Comparison of ENCODE assay signal across 8 mouse cellular contexts in the genomic region with DNA sequence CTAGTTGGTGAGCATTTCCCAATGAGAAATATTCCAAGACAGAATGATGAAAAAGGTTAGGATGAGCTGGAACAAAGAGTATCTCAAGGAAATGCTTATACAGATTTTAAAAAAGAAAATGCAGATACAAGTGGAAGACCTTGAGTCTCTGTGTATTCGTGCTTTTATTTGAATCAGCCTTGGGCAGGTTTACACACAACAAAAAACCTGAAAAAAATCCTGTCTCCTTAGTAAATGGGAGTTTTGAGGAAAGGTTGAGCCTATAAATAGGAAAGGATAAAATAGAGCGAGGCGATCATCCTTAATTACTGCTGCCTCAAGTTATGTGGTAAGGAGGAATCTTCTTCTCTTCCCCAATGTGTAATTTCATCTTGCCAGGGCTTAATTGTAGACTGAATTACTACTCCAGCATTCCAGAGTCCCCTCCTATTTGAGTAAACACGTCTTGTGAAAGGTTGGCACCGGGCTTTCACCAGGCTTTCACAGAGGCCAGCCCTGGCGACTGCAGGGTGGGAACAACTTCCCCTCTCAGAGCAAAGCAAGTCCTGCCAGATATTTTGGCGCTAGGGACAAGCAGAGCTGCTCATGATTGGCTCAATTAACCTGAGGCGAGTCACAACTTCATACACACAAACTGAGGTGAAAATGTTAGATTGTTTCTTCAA. TPM values are rescaled to one million over a fixed set of nuclear protein-coding genes. Genes with fewer than 3 reads are reported as not detected.
DNase-seq lines count a peak whose midpoint lies in the region; ATAC-seq and TF ChIP-seq lines count a peak whose summit lies in the region.

No protein-coding gene starts in this region.

- H3K27ac ChIP-seq in kidney, embryonic 14.5 days (ENCODE audit: low read depth, low read length), result peak overlapping the region; percentile 25; the same call in 1 of the 2 replicates
- peak overlapping the region; percentile 75 for H3K27ac ChIP-seq in bone marrow macrophage, adult 2 months (ENCODE audit: insufficient read depth, low read depth, low read length)
- H3K27ac ChIP-seq in forebrain, embryonic 16.5 days (ENCODE audit: low read length), result peak overlapping the region; percentile 75
- peak overlapping the region; percentile 69; the same call in 1 of the 2 replicates for H3K27ac ChIP-seq in limb, embryonic 13.5 days
- H3K27ac ChIP-seq in midbrain, embryonic 16.5 days (ENCODE audit: low read length), result peak overlapping the region; percentile 84

- no peak for TF ChIP-seq CTCF in bone marrow macrophage, adult 2 months (IDR thresholded peaks at IDR 0.05; ENCODE audit: low read depth, low read length)

- no peak overlapping the region for H3K9ac ChIP-seq in kidney, embryonic 14.5 days (ENCODE audit: low read depth, low read length)
- no peak overlapping the region for H3K9ac ChIP-seq in forebrain, embryonic 16.5 days (replicated peaks; ENCODE audit: low read depth, low read length)
- no peak overlapping the region for H3K9ac ChIP-seq in limb, embryonic 13.5 days
- H3K9ac ChIP-seq in midbrain, embryonic 16.5 days (ENCODE audit: low read depth, low read length), result no peak overlapping the region

- no peaks in the 10 kb centered on the region for H3K9me3 ChIP-seq in kidney, embryonic 14.5 days (ENCODE audit: control insufficient read depth, low read length)
- no peaks in the 10 kb centered on the region for H3K9me3 ChIP-seq in forebrain, embryonic 16.5 days (ENCODE audit: control insufficient read depth, low read length)
- H3K9me3 ChIP-seq in limb, embryonic 13.5 days, result no peaks in the 10 kb centered on the region
- no peaks in the 10 kb centered on the region for H3K9me3 ChIP-seq in midbrain, embryonic 16.5 days (replicated peaks; ENCODE audit: control insufficient read depth, low read length, poor library complexity, severe bottlenecking)

- H3K4me1 ChIP-seq in kidney, embryonic 14.5 days (ENCODE audit: control insufficient read depth, insufficient read depth, low read length), result no peaks in the 10 kb centered on the region
- H3K4me1 ChIP-seq in bone marrow macrophage, adult 2 months (ENCODE audit: control insufficient read depth, insufficient read depth, low read length), result peaks cover 20% of the 10 kb centered on the region
- H3K4me1 ChIP-seq in forebrain, embryonic 16.5 days (replicated peaks; ENCODE audit: control insufficient read depth, insufficient read depth, low read length), result peaks cover 29% of the 10 kb centered on the region
- peaks cover 9% of the 10 kb centered on the region; the same call in 1 of the 2 replicates for H3K4me1 ChIP-seq in limb, embryonic 13.5 days
- peaks cover 10% of the 10 kb centered on the region for H3K4me1 ChIP-seq in midbrain, embryonic 16.5 days (ENCODE audit: control insufficient read depth, insufficient read depth, low read length)

- 42% methylated on average over 8 of the region's 8 CpGs for WGBS in kidney, embryonic 14.5 days
- WGBS in forebrain, embryonic 16.5 days, result 39% methylated on average over 8 of the region's 8 CpGs
- 40% methylated on average over 8 of the region's 8 CpGs for WGBS in limb, embryonic 13.5 days
- 45% methylated on average over 8 of the region's 8 CpGs for WGBS in midbrain, embryonic 16.5 days

- H3K4me3 ChIP-seq in kidney, embryonic 14.5 days (ENCODE audit: low read length), result peak overlapping the region; percentile 92; the same call in 1 of the 2 replicates
- H3K4me3 ChIP-seq in bone marrow macrophage, adult 2 months (ENCODE audit: insufficient read depth, low read length), result peak overlapping the region; percentile 16
- no peak overlapping the region for H3K4me3 ChIP-seq in forebrain, embryonic 16.5 days (replicated peaks; ENCODE audit: low read length)
- H3K4me3 ChIP-seq in limb, embryonic 13.5 days, result peak overlapping the region; percentile 15
- H3K4me3 ChIP-seq in midbrain, embryonic 16.5 days (ENCODE audit: low read depth, low read length), result no peak overlapping the region

- H3K36me3 ChIP-seq in kidney, embryonic 14.5 days (ENCODE audit: control insufficient read depth, insufficient read depth, low read length), result peaks cover 17% of the 10 kb centered on the region
- peaks cover 7% of the 10 kb centered on the region for H3K36me3 ChIP-seq in forebrain, embryonic 16.5 days (ENCODE audit: control insufficient read depth, insufficient read depth)
- peaks cover 18% of the 10 kb centered on the region for H3K36me3 ChIP-seq in limb, embryonic 13.5 days
- no peaks in the 10 kb centered on the region; the same call in 1 of the 2 replicates for H3K36me3 ChIP-seq in midbrain, embryonic 16.5 days (ENCODE audit: control insufficient read depth, insufficient read depth, low read length)

- peak overlapping the region; percentile 91; the same call in 1 of the 2 replicates for H3K4me2 ChIP-seq in kidney, embryonic 14.5 days (replicated peaks; ENCODE audit: low read depth, low read length)
- H3K4me2 ChIP-seq in forebrain, embryonic 16.5 days (ENCODE audit: low read length), result peak overlapping the region; percentile 83
- H3K4me2 ChIP-seq in limb, embryonic 13.5 days (replicated peaks), result peak overlapping the region; percentile 96
- peak overlapping the region; percentile 31; the same call in 1 of the 2 replicates for H3K4me2 ChIP-seq in midbrain, embryonic 16.5 days (ENCODE audit: low read length)

- no peak for TF ChIP-seq POLR2A in bone marrow macrophage, adult 2 months (IDR thresholded peaks at IDR 0.05; ENCODE audit: borderline replicate concordance, low read depth, low read length)

- DNase-seq in kidney, adult 18-20 months, result no peak
- DNase-seq in ovary, adult 18-20 months (ENCODE audit: low spot score), result no peak
- no peak for DNase-seq in spleen, adult 18-20 months

- H3K27me3 ChIP-seq in kidney, embryonic 14.5 days (ENCODE audit: control insufficient read depth, insufficient read depth, low read length), result no peaks in the 10 kb centered on the region
- H3K27me3 ChIP-seq in forebrain, embryonic 16.5 days (replicated peaks; ENCODE audit: control insufficient read depth, insufficient read depth, low read length), result no peaks in the 10 kb centered on the region
- no peaks in the 10 kb centered on the region for H3K27me3 ChIP-seq in limb, embryonic 13.5 days
- H3K27me3 ChIP-seq in midbrain, embryonic 16.5 days (ENCODE audit: control insufficient read depth, insufficient read depth, low read depth, low read length), result no peaks in the 10 kb centered on the region

- no peak for ATAC-seq in kidney, embryonic 14.5 days (ENCODE audit: low FRiP score, low TSS enrichment)
- no peak for ATAC-seq in forebrain, embryonic 16.5 days
- ATAC-seq in limb, embryonic 13.5 days (ENCODE audit: low FRiP score, low read depth), result no peak
- no peak for ATAC-seq in midbrain, embryonic 16.5 days

RNA-seq across cellular contexts. Expression of a gene that starts 2.0 kb away (rescaled TPM):
- polyA plus RNA-seq in kidney, embryonic 14.5 days (2014; fragmentation: Nextera tagmentation; extraction: Ambion mirVana), result 19.4 and 24.1 TPM in 2 replicates
- polyA plus RNA-seq in bone marrow macrophage, adult 2 months (2012; ENCODE audit: insufficient read depth, insufficient read length, missing spikeins), result 35.4 and 35.8 TPM in 2 replicates
- polyA plus RNA-seq in forebrain, embryonic 16.5 days (2015; fragmentation: Nextera tagmentation; extraction: Ambion mirVana), result 19.4 and 23.8 TPM in 2 replicates
- 24.6 and 26.0 TPM in 2 replicates for polyA plus RNA-seq in limb, embryonic 13.5 days (2015; fragmentation: Nextera tagmentation; extraction: Ambion mirVana)
- polyA plus RNA-seq in midbrain, embryonic 16.5 days (2015; fragmentation: Nextera tagmentation; extraction: Ambion mirVana), result 15.6 and 17.1 TPM in 2 replicates

RNA-seq across cellular contexts. Expression of a gene that starts 11.1 kb away (rescaled TPM):
- polyA plus RNA-seq in kidney, embryonic 14.5 days (2014; fragmentation: Nextera tagmentation; extraction: Ambion mirVana), result 192 and 223 TPM in 2 replicates
- polyA plus RNA-seq in bone marrow macrophage, adult 2 months (2012; ENCODE audit: insufficient read depth, insufficient read length, missing spikeins), result 45.5 and 51.6 TPM in 2 replicates
- polyA plus RNA-seq in forebrain, embryonic 16.5 days (2015; fragmentation: Nextera tagmentation; extraction: Ambion mirVana), result 130 and 132 TPM in 2 replicates
- 151 and 158 TPM in 2 replicates for polyA plus RNA-seq in limb, embryonic 13.5 days (2015; fragmentation: Nextera tagmentation; extraction: Ambion mirVana)
- 107 and 117 TPM in 2 replicates for polyA plus RNA-seq in midbrain, embryonic 16.5 days (2015; fragmentation: Nextera tagmentation; extraction: Ambion mirVana)

RNA-seq across cellular contexts. Expression of a gene that starts 11.5 kb away (rescaled TPM):
- polyA plus RNA-seq in kidney, embryonic 14.5 days (2014; fragmentation: Nextera tagmentation; extraction: Ambion mirVana), result 123 and 191 TPM in 2 replicates
- 79.8 and 97.0 TPM in 2 replicates for polyA plus RNA-seq in bone marrow macrophage, adult 2 months (2012; ENCODE audit: insufficient read depth, insufficient read length, missing spikeins)
- polyA plus RNA-seq in forebrain, embryonic 16.5 days (2015; fragmentation: Nextera tagmentation; extraction: Ambion mirVana), result 259 and 260 TPM in 2 replicates
- polyA plus RNA-seq in limb, embryonic 13.5 days (2015; fragmentation: Nextera tagmentation; extraction: Ambion mirVana), result 142 and 156 TPM in 2 replicates
- 252 and 272 TPM in 2 replicates for polyA plus RNA-seq in midbrain, embryonic 16.5 days (2015; fragmentation: Nextera tagmentation; extraction: Ambion mirVana)

RNA-seq across cellular contexts. Expression of a gene that starts 58.4 kb away (rescaled TPM):
- polyA plus RNA-seq in kidney, embryonic 14.5 days (2014; fragmentation: Nextera tagmentation; extraction: Ambion mirVana), result 16.1 and 19.2 TPM in 2 replicates
- polyA plus RNA-seq in bone marrow macrophage, adult 2 months (2012; ENCODE audit: insufficient read depth, insufficient read length, missing spikeins), result 69.3 and 74.1 TPM in 2 replicates
- polyA plus RNA-seq in forebrain, embryonic 16.5 days (2015; fragmentation: Nextera tagmentation; extraction: Ambion mirVana), result 32.7 and 33.3 TPM in 2 replicates
- 25.4 and 26.0 TPM in 2 replicates for polyA plus RNA-seq in limb, embryonic 13.5 days (2015; fragmentation: Nextera tagmentation; extraction: Ambion mirVana)
- 22.7 and 22.8 TPM in 2 replicates for polyA plus RNA-seq in midbrain, embryonic 16.5 days (2015; fragmentation: Nextera tagmentation; extraction: Ambion mirVana)

Comparison
In these comparisons a context has a peak if more than half of its experiments do, and no peak if none do; other contexts are left out.
1. H3K27ac ChIP-seq: peak in every context shown above with its lines; median percentile 84 in midbrain, embryonic 16.5 days; 75 in bone marrow macrophage, adult 2 months; 75 in forebrain, embryonic 16.5 days; 69 in limb, embryonic 13.5 days; 25 in kidney, embryonic 14.5 days.
2. H3K4me2 ChIP-seq: peak in every context shown above with its lines; median percentile 96 in limb, embryonic 13.5 days; 91 in kidney, embryonic 14.5 days; 83 in forebrain, embryonic 16.5 days; 31 in midbrain, embryonic 16.5 days.
3. H3K4me3 ChIP-seq: peak in kidney, embryonic 14.5 days (single experiment), bone marrow macrophage, adult 2 months (single experiment) and limb, embryonic 13.5 days (single experiment); none in forebrain, embryonic 16.5 days (single experiment) and midbrain, embryonic 16.5 days (single experiment).